Mouse (Mus musculus) embryonic fibroblast, embryonic 13.5 days (primary cell): ENCODE data around the gene Galnt6.

Source experiments
- CTCF ChIP-seq: IDR thresholded peaks from 2 replicates; pipeline ENCODE4 v1.5.1; 2011; ENCODE audit warnings: mild to moderate bottlenecking, control low read depth, low read length, moderate library complexity, borderline replicate concordance; ENCODE audit not compliant: insufficient read depth
- POLR2A ChIP-seq: IDR thresholded peaks from 2 replicates; pipeline ENCODE4 v1.6.1; 2011; ENCODE audit warnings: low read depth, mild to moderate bottlenecking, control low read depth, low read length, moderate library complexity

GRCm38 (mm10) chr15:100776424-100776823 is 47.2 kb upstream of the Galnt6 start:
- no peak for TF ChIP-seq POLR2A
- TF ChIP-seq CTCF = no peak
